Mouse (Mus musculus) kidney, adult 2 months (tissue): Measurements from ENCODE around the gene Sptb.

Experiments used
- CTCF ChIP-seq: fragments of 200-500 bp; conservative IDR thresholded peaks from 2 replicates; pipeline ENCODE4 v1.5.1; 2011; ENCODE audit warnings: low read depth, mild to moderate bottlenecking, control low read depth, low read length, moderate library complexity, mixed read lengths; ENCODE audit not compliant: insufficient read depth, insufficient read length
- POLR2A ChIP-seq: fragments of 200-500 bp; IDR thresholded peaks from one replicate; pipeline ENCODE4 v1.6.1; 2011; ENCODE audit warnings: low read depth, low read length, control low read depth

DNA sequence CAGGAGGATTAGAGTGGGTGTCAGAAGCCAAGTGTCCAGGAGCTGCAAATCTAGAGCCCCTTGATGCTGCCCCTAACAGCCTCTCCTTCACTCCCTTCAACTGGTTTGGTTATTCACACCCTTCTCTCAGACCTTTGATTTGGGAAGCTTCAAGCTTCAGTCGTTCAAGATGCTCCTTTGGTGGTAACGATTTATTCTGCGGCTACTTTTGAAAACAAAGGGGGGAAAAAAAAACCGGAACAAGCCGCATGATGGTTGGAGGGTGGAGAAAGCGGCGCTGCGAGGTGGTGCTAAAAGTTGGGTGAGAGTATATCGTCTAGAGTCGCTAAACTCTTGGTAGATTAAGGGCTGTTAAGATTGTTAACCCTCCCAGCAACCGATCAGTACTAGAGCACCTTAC, 176.1 kb downstream of the Sptb start:
- TF ChIP-seq POLR2A, result no peak
- TF ChIP-seq CTCF, result no peak
